8 mouse cellular contexts compared by ENCODE assay signal in genomic region chr9:40800675-40801612, GRCm38 (mm10). TPM values are rescaled to one million over a fixed set of nuclear protein-coding genes. Genes with fewer than 3 reads are reported as not detected.
DNase-seq lines count a peak whose midpoint lies in the region; ATAC-seq lines count a peak whose summit lies in the region.

Hspa8 (plus strand) TSS chr9:40800984.

- peak within 1 kb of the TSS; percentile 99 for H3K27ac ChIP-seq in hindbrain, embryonic 16.5 days (ENCODE audit: low read depth, low read length)
- peak within 1 kb of the TSS; percentile 99 for H3K27ac ChIP-seq in macrophage

- H3K4me3 ChIP-seq in hindbrain, embryonic 16.5 days (ENCODE audit: low read length) = peak within 1 kb of the TSS; percentile 80
- H3K4me3 ChIP-seq in macrophage (ENCODE audit: inconsistent target) = peak within 1 kb of the TSS; percentile 78

- peak within 1 kb of the TSS; percentile 98 for H3K9ac ChIP-seq in hindbrain, embryonic 16.5 days (ENCODE audit: low read depth, low read length)

- peaks cover 25% of the 10 kb centered on the region for H3K4me1 ChIP-seq in hindbrain, embryonic 16.5 days (ENCODE audit: control insufficient read depth, insufficient read depth, low read depth, low read length)

- DNase-seq in WW6 (ENCODE audit: low read depth, low spot score) = peak; percentile 97
- DNase-seq in cerebellum, postnatal 4 days (ENCODE audit: low spot score in 2 of 2) = peak; percentile 99 to 100
- DNase-seq in gastrocnemius, adult 18-20 months (ENCODE audit: low spot score) = peak; percentile 100
- DNase-seq in left cerebral cortex, adult 18-20 months (ENCODE audit: low spot score in 2 of 2) = peak; percentile 100
- DNase-seq in right cerebral cortex, adult 18-20 months = peak; percentile 100
- peak; percentile 99 for DNase-seq in urinary bladder, postnatal 10 days (ENCODE audit: low spot score)

- peaks cover 7% of the 10 kb centered on the region; the same call in 1 of the 2 replicates for H3K36me3 ChIP-seq in hindbrain, embryonic 16.5 days (ENCODE audit: control insufficient read depth, insufficient read depth, low read length)
- peaks cover 14% of the 10 kb centered on the region; the same call in 1 of the 2 replicates for H3K36me3 ChIP-seq in macrophage (ENCODE audit: inconsistent target)

- no peaks in the 10 kb centered on the region for H3K9me3 ChIP-seq in hindbrain, embryonic 16.5 days (ENCODE audit: control insufficient read depth, low read length)

- under 1% methylated on average over 79 of the region's 83 CpGs for WGBS in hindbrain, embryonic 16.5 days
- under 1% methylated on average over 80 of the region's 83 CpGs for WGBS in macrophage (ENCODE audit: missing documents)

- H3K27me3 ChIP-seq in hindbrain, embryonic 16.5 days (replicated peaks; ENCODE audit: control insufficient read depth, insufficient read depth, low read length) = no peaks in the 10 kb centered on the region

- peaks cover 29% of the 10 kb centered on the region for H3K79me2 ChIP-seq in macrophage (ENCODE audit: inconsistent target)

- H3K4me2 ChIP-seq in hindbrain, embryonic 16.5 days (ENCODE audit: low read length) = peak within 1 kb of the TSS; percentile 79

- peak; percentile 97 for ATAC-seq in hindbrain, embryonic 16.5 days

RNA-seq across cellular contexts. Expression of gene Hspa8, which starts in this region (rescaled TPM):
- total RNA-seq in gastrocnemius, adult 18-20 months (2021) = 1,000 to 10,000 TPM in 1 of 2 experiments, 100 to 1,000 TPM in 1; 992 to 1,504 TPM
- polyA plus RNA-seq in hindbrain, embryonic 16.5 days (2015; fragmentation: Nextera tagmentation; extraction: Ambion mirVana) = 3,309 and 3,384 TPM in 2 replicates
- total RNA-seq in left cerebral cortex, adult 18-20 months (2021) = 1,000 to 10,000 TPM; 2,352 to 2,482 TPM
- 100 to 1,000 TPM; 183 to 800 (median 346) TPM for total RNA-seq in macrophage (2018; cell fraction: chromatin; rRNA removed)
- total RNA-seq in macrophage (2018; cell fraction: cytosol; rRNA removed) = 1,000 to 10,000 TPM; 1,453 to 2,341 (median 1,907) TPM
- 1,000 to 10,000 TPM in 10 of 26 experiments, 100 to 1,000 TPM in 16; 433 to 1,679 (median 948) TPM for total RNA-seq in macrophage (2018; cell fraction: nucleus; rRNA removed)
- 1,550 to 2,580 TPM (median 2,450 TPM) in 3 replicates for polyA plus RNA-seq in macrophage (2018)

Comparison
In these comparisons a context has a peak if more than half of its experiments do, and no peak if none do; other contexts are left out.
1. Peak in every context shown above with its lines: DNase-seq, ATAC-seq, H3K4me3 ChIP-seq and H3K27ac ChIP-seq.